Mouse (Mus musculus): ENCODE results near the gene Gm10563. TPM values are rescaled to one million over a fixed set of nuclear protein-coding genes. Genes with fewer than 3 reads are reported as not detected.
A peak's percentile ranks its signal among the peaks of the same experiment; 100 is the strongest.

Gene Gm10563
- polyA plus RNA-seq, 1 experiment, result not detected

GRCm38 (mm10) chr4:155589356-155589755 is 55.9 kb downstream of the Gm10563 start:
- TF ChIP-seq CTCF (IDR thresholded peaks at IDR 0.05; ENCODE audit: borderline replicate concordance, control insufficient read depth, extremely low read depth, insufficient read depth, low read length, poor library complexity) (no peak), POLR2A (IDR thresholded peaks at IDR 0.05; ENCODE audit: control insufficient read depth, extremely low read depth, insufficient read depth, low read length, poor library complexity) (no peak)
- Histone ChIP-seq H3K27ac (ENCODE audit: control insufficient read depth, insufficient read depth, low read length) (no peak overlapping the region), H3K4me3 (ENCODE audit: control insufficient read depth, insufficient read depth, low read length) (no peak overlapping the region), H3K4me1 (replicated peaks; ENCODE audit: control insufficient read depth, insufficient read depth, low read length) (no peaks in the 10 kb centered on the region), H3K36me3 (ENCODE audit: control insufficient read depth, insufficient read depth, low read length) (peaks cover 27% of the 10 kb centered on the region), H3K27me3 (ENCODE audit: control insufficient read depth, insufficient read depth, low read length) (no peaks in the 10 kb centered on the region)
- WGBS, result 98% methylated on average over 5 of the region's 5 CpGs
- DNase-seq, result no peak

- no peak for DNase-seq
- Histone ChIP-seq H3K4me1 (replicated peaks; ENCODE audit: control insufficient read depth, insufficient read depth, low read length) (no peaks in the 10 kb centered on the region), H3K27me3 (ENCODE audit: control insufficient read depth, insufficient read depth, low read length) (no peaks in the 10 kb centered on the region), H3K27ac (ENCODE audit: control insufficient read depth, insufficient read depth, low read length) (no peak overlapping the region), H3K4me3 (ENCODE audit: control insufficient read depth, insufficient read depth, low read length) (no peak overlapping the region), H3K36me3 (ENCODE audit: control insufficient read depth, insufficient read depth, low read length) (peaks cover 37% of the 10 kb centered on the region)
- WGBS, result 88% methylated on average over 6 of the region's 6 CpGs
- TF ChIP-seq POLR2A (IDR thresholded peaks at IDR 0.05; ENCODE audit: control insufficient read depth, extremely low read depth, insufficient read depth, low read length, poor library complexity), result no peak
- no peak for TF ChIP-seq CTCF (IDR thresholded peaks at IDR 0.05; ENCODE audit: borderline replicate concordance, control insufficient read depth, extremely low read depth, insufficient read depth, low read length, poor library complexity)
Observed at GRCm38 (mm10) chr4:155582279-155582905, 62.8 kb downstream of the Gm10563 start.

GRCm38 (mm10) chr4:155580420-155580819 is 64.8 kb downstream of the Gm10563 start:
- H3K4me1 ChIP-seq (replicated peaks; ENCODE audit: control insufficient read depth, insufficient read depth, low read length), result no peaks in the 10 kb centered on the region
- no peaks in the 10 kb centered on the region for H3K27me3 ChIP-seq (ENCODE audit: control insufficient read depth, insufficient read depth, low read length)
- WGBS, result 58% methylated on average over 1 of the region's 1 CpGs
- H3K4me3 ChIP-seq (ENCODE audit: control insufficient read depth, insufficient read depth, low read length), result no peak overlapping the region
- peak; percentile 27; the same call in 1 of the 2 replicates for TF ChIP-seq CTCF (IDR thresholded peaks at IDR 0.05; ENCODE audit: borderline replicate concordance, control insufficient read depth, extremely low read depth, insufficient read depth, low read length, poor library complexity)
- TF ChIP-seq POLR2A (IDR thresholded peaks at IDR 0.05; ENCODE audit: control insufficient read depth, extremely low read depth, insufficient read depth, low read length, poor library complexity), result no peak
- no peak overlapping the region for H3K27ac ChIP-seq (ENCODE audit: control insufficient read depth, insufficient read depth, low read length)
- H3K36me3 ChIP-seq (ENCODE audit: control insufficient read depth, insufficient read depth, low read length), result peaks cover 27% of the 10 kb centered on the region
- peak; percentile 58 for DNase-seq

GRCm38 (mm10) chr4:155578336-155579125 is 66.7 kb downstream of the Gm10563 start:
- Histone ChIP-seq H3K36me3 (ENCODE audit: control insufficient read depth, insufficient read depth, low read length) (peaks cover 16% of the 10 kb centered on the region; the same call in 1 of the 2 replicates), H3K27me3 (ENCODE audit: control insufficient read depth, insufficient read depth, low read length) (no peaks in the 10 kb centered on the region), H3K4me1 (replicated peaks; ENCODE audit: control insufficient read depth, insufficient read depth, low read length) (peaks cover 5% of the 10 kb centered on the region), H3K27ac (ENCODE audit: control insufficient read depth, insufficient read depth, low read length) (no peak overlapping the region), H3K4me3 (ENCODE audit: control insufficient read depth, insufficient read depth, low read length) (no peak overlapping the region)
- DNase-seq, result no peak
- WGBS, result 95% methylated on average over 7 of the region's 7 CpGs
- TF ChIP-seq POLR2A (IDR thresholded peaks at IDR 0.05; ENCODE audit: control insufficient read depth, extremely low read depth, insufficient read depth, low read length, poor library complexity) (no peak), CTCF (IDR thresholded peaks at IDR 0.05; ENCODE audit: borderline replicate concordance, control insufficient read depth, extremely low read depth, insufficient read depth, low read length, poor library complexity) (no peak)

- WGBS, result 94% methylated on average over 5 of the region's 5 CpGs
- DNase-seq, result no peak
- Histone ChIP-seq H3K36me3 (ENCODE audit: control insufficient read depth, insufficient read depth, low read length) (peaks cover 16% of the 10 kb centered on the region; the same call in 1 of the 2 replicates), H3K4me1 (replicated peaks; ENCODE audit: control insufficient read depth, insufficient read depth, low read length) (peaks cover 5% of the 10 kb centered on the region), H3K4me3 (ENCODE audit: control insufficient read depth, insufficient read depth, low read length) (no peak overlapping the region), H3K27ac (ENCODE audit: control insufficient read depth, insufficient read depth, low read length) (no peak overlapping the region), H3K27me3 (ENCODE audit: control insufficient read depth, insufficient read depth, low read length) (no peaks in the 10 kb centered on the region)
- TF ChIP-seq POLR2A (IDR thresholded peaks at IDR 0.05; ENCODE audit: control insufficient read depth, extremely low read depth, insufficient read depth, low read length, poor library complexity), result no peak
- TF ChIP-seq CTCF (IDR thresholded peaks at IDR 0.05; ENCODE audit: borderline replicate concordance, control insufficient read depth, extremely low read depth, insufficient read depth, low read length, poor library complexity), result no peak
Observed at GRCm38 (mm10) chr4:155577741-155578140, 67.5 kb downstream of the Gm10563 start.

GRCm38 (mm10) chr4:155577132-155577531 is 68.1 kb downstream of the Gm10563 start:
- no peak overlapping the region for H3K4me3 ChIP-seq (ENCODE audit: control insufficient read depth, insufficient read depth, low read length)
- no peak for DNase-seq
- 98% methylated on average over 9 of the region's 9 CpGs for WGBS
- H3K4me1 ChIP-seq (replicated peaks; ENCODE audit: control insufficient read depth, insufficient read depth, low read length), result peaks cover 5% of the 10 kb centered on the region
- no peaks in the 10 kb centered on the region for H3K27me3 ChIP-seq (ENCODE audit: control insufficient read depth, insufficient read depth, low read length)
- TF ChIP-seq POLR2A (IDR thresholded peaks at IDR 0.05; ENCODE audit: control insufficient read depth, extremely low read depth, insufficient read depth, low read length, poor library complexity), result no peak
- no peak for TF ChIP-seq CTCF (IDR thresholded peaks at IDR 0.05; ENCODE audit: borderline replicate concordance, control insufficient read depth, extremely low read depth, insufficient read depth, low read length, poor library complexity)
- H3K36me3 ChIP-seq (ENCODE audit: control insufficient read depth, insufficient read depth, low read length), result peaks cover 16% of the 10 kb centered on the region; the same call in 1 of the 2 replicates
- H3K27ac ChIP-seq (ENCODE audit: control insufficient read depth, insufficient read depth, low read length), result no peak overlapping the region

All from thymus, adult 2 months (tissue).